Mouse (Mus musculus) heart, embryonic 12.5 days (tissue): ENCODE measurements at regions not wholly inside any gene's neighbourhood (a gene's known extent, or its start where the extent isn't known, plus 50 kb on each side); places are given as distances from the start of the nearest gene placed in this dataset.
"Not testable (repeated sequence)": the region's sequence is repeated elsewhere in the genome, so short reads cannot be mapped to it uniquely, and the experiment has no call there.

Experiments used
- ATAC-seq: fragments of 200-750 bp; cut with Nextera tagmentation; 2 replicates; pipeline ENCODE4 v1.8.0; 2017; ENCODE audit warnings: moderate TSS enrichment, moderate library complexity; ENCODE audit not compliant: insufficient number of reproducible peaks, low FRiP score
- H3K27ac ChIP-seq: fragments of 300-500 bp; sonication (generic); 2 replicates; pipeline ENCODE4 v1.5.1; 2016; ENCODE audit warnings: mild to moderate bottlenecking, moderate library complexity; ENCODE audit not compliant: poor library complexity, severe bottlenecking
- H3K27me3 ChIP-seq: fragments of 300-500 bp; sonication (generic); replicated peaks from 2 replicates; pipeline ENCODE4 v1.6.1; 2016; ENCODE audit warnings: mild to moderate bottlenecking, moderate library complexity
- H3K36me3 ChIP-seq: fragments of 300-500 bp; sonication (generic); 2 replicates; pipeline ENCODE4 v1.6.1; 2016; ENCODE audit warnings: mild to moderate bottlenecking, moderate library complexity
- H3K4me1 ChIP-seq: fragments of 300-500 bp; sonication (generic); replicated peaks from 2 replicates; pipeline ENCODE4 v1.6.1; 2016; ENCODE audit warnings: mild to moderate bottlenecking
- H3K4me2 ChIP-seq: fragments of 300-500 bp; sonication (generic); 2 replicates; pipeline ENCODE4 v1.6.1; 2016; ENCODE audit warnings: mild to moderate bottlenecking, moderate library complexity
- H3K4me3 ChIP-seq: fragments of 300-500 bp; sonication (generic); 2 replicates; pipeline ENCODE4 v1.5.1; 2016; ENCODE audit warnings: mild to moderate bottlenecking
- H3K9ac ChIP-seq: fragments of 300-500 bp; sonication (generic); 2 replicates; pipeline ENCODE4 v1.6.1; 2016; ENCODE audit warnings: mild to moderate bottlenecking, moderate library complexity
- H3K9me3 ChIP-seq: fragments of 300-500 bp; sonication (generic); replicated peaks from 2 replicates; pipeline ENCODE4 v1.6.1; 2016; ENCODE audit warnings: mild to moderate bottlenecking, moderate library complexity
- WGBS: fragments of 180-500 bp; shearing (Covaris S2); methylation state at CpG from one replicate; pipeline ENCODE4 v1.1.7; 2016; 5-methylcytosine and 5-hydroxymethylcytosine counted together

- no peak overlapping the region for H3K27ac ChIP-seq
- no peaks in the 10 kb centered on the region for H3K9me3 ChIP-seq
- H3K9ac ChIP-seq = no peak overlapping the region
- WGBS = 68% methylated on average over 4 of the region's 4 CpGs
- H3K4me1 ChIP-seq = peaks cover 12% of the 10 kb centered on the region; the same call in 1 of the 2 replicates
- no peaks in the 10 kb centered on the region for H3K27me3 ChIP-seq
- no peak overlapping the region for H3K4me3 ChIP-seq
- H3K4me2 ChIP-seq = no peak overlapping the region
- H3K36me3 ChIP-seq = no peaks in the 10 kb centered on the region
- no peak for ATAC-seq
Measured at GRCm38 (mm10) chr16:55580827-55581226, 257.9 kb downstream of the Nfkbiz start.

- 80% methylated on average over 5 of the region's 5 CpGs for WGBS
- no peak for ATAC-seq
Measured at GRCm38 (mm10) chr16:55578686-55579085, 260.0 kb downstream of the Nfkbiz start.

GRCm38 (mm10) chr16:55575609-55576283, 263.0 kb downstream of the Nfkbiz start:
- H3K4me3 ChIP-seq, ATAC-seq, H3K9me3 ChIP-seq, H3K27me3 ChIP-seq, H3K36me3 ChIP-seq, H3K4me1 ChIP-seq, H3K4me2 ChIP-seq, H3K27ac ChIP-seq, H3K9ac ChIP-seq: not testable (repeated sequence)
- 78% methylated on average over 2 of the region's 2 CpGs for WGBS

More at GRCm38 (mm10) chr16:55578686-55579085, 260.0 kb downstream of the Nfkbiz start:
- H3K9ac ChIP-seq = no peak overlapping the region
- no peaks in the 10 kb centered on the region for H3K9me3 ChIP-seq
- H3K4me3 ChIP-seq = no peak overlapping the region
- no peak overlapping the region for H3K4me2 ChIP-seq
- H3K27me3 ChIP-seq = no peaks in the 10 kb centered on the region
- no peaks in the 10 kb centered on the region for H3K36me3 ChIP-seq
- no peak overlapping the region for H3K27ac ChIP-seq
- peaks cover 12% of the 10 kb centered on the region; the same call in 1 of the 2 replicates for H3K4me1 ChIP-seq

GRCm38 (mm10) chr16:55571106-55571505, 267.6 kb downstream of the Nfkbiz start:
- Histone ChIP-seq H3K4me3 (no peak overlapping the region), H3K27ac (no peak overlapping the region), H3K4me1 (no peaks in the 10 kb centered on the region), H3K27me3 (no peaks in the 10 kb centered on the region), H3K9ac (no peak overlapping the region), H3K4me2 (no peak overlapping the region), H3K36me3 (no peaks in the 10 kb centered on the region), H3K9me3 (no peaks in the 10 kb centered on the region; the same call in 1 of the 2 replicates)
- 52% methylated on average over 7 of the region's 7 CpGs for WGBS
- ATAC-seq = no peak

GRCm38 (mm10) chr16:55570097-55570496, 268.6 kb downstream of the Nfkbiz start:
- H3K4me1 ChIP-seq = no peaks in the 10 kb centered on the region
- H3K4me2 ChIP-seq = no peak overlapping the region
- H3K9me3 ChIP-seq = no peaks in the 10 kb centered on the region; the same call in 1 of the 2 replicates
- H3K9ac ChIP-seq = no peak overlapping the region
- no peaks in the 10 kb centered on the region for H3K27me3 ChIP-seq
- H3K4me3 ChIP-seq = no peak overlapping the region
- H3K36me3 ChIP-seq = no peaks in the 10 kb centered on the region
- ATAC-seq = no peak
- WGBS = 74% methylated on average over 5 of the region's 5 CpGs
- H3K27ac ChIP-seq = no peak overlapping the region

- peak overlapping the region; percentile 42 for H3K27ac ChIP-seq
- H3K9me3 ChIP-seq = no peaks in the 10 kb centered on the region
- H3K4me2 ChIP-seq = 0 out of 2 replicates have a peak overlapping the region, but pooled peaks have one; percentile 5
- no peak overlapping the region for H3K9ac ChIP-seq
- peak; percentile 7; the same call in 1 of the 2 replicates for ATAC-seq
- H3K27me3 ChIP-seq = no peaks in the 10 kb centered on the region
- H3K4me1 ChIP-seq = peaks cover 11% of the 10 kb centered on the region
- H3K4me3 ChIP-seq = no peak overlapping the region
- H3K36me3 ChIP-seq = no peaks in the 10 kb centered on the region
- WGBS = 49% methylated on average over 10 of the region's 10 CpGs
Measured at GRCm38 (mm10) chr16:55555821-55556535, 258.2 kb upstream of the Zpld1 start.

GRCm38 (mm10) chr16:55555224-55555623, 257.4 kb upstream of the Zpld1 start:
- Histone ChIP-seq H3K9ac (no peak overlapping the region), H3K27ac (peak overlapping the region; percentile 42), H3K4me1 (peaks cover 13% of the 10 kb centered on the region), H3K36me3 (no peaks in the 10 kb centered on the region), H3K9me3 (no peaks in the 10 kb centered on the region), H3K27me3 (no peaks in the 10 kb centered on the region), H3K4me3 (no peak overlapping the region), H3K4me2 (0 out of 2 replicates have a peak overlapping the region, but pooled peaks have one; percentile 5)
- ATAC-seq = peak; percentile 86
- 20% methylated on average over 6 of the region's 6 CpGs for WGBS

GRCm38 (mm10) chr16:55553896-55554295, 256.1 kb upstream of the Zpld1 start:
- no peaks in the 10 kb centered on the region for H3K9me3 ChIP-seq
- WGBS = 63% methylated on average over 4 of the region's 4 CpGs
- H3K27me3 ChIP-seq = no peaks in the 10 kb centered on the region
- H3K27ac ChIP-seq = no peak overlapping the region
- no peak overlapping the region for H3K4me3 ChIP-seq
- H3K4me2 ChIP-seq = no peak overlapping the region
- peaks cover 13% of the 10 kb centered on the region for H3K4me1 ChIP-seq
- no peak overlapping the region for H3K9ac ChIP-seq
- ATAC-seq = no peak
- no peaks in the 10 kb centered on the region for H3K36me3 ChIP-seq

GRCm38 (mm10) chr16:55551348-55551747, 253.6 kb upstream of the Zpld1 start:
- ATAC-seq = no peak
- WGBS = 71% methylated on average over 1 of the region's 1 CpGs

GRCm38 (mm10) chr16:55550649-55551312, 253.0 kb upstream of the Zpld1 start:
- Histone ChIP-seq H3K36me3 (no peaks in the 10 kb centered on the region), H3K9ac (no peak overlapping the region), H3K4me3 (no peak overlapping the region), H3K27me3 (no peaks in the 10 kb centered on the region), H3K27ac (no peak overlapping the region; the same call in 1 of the 2 replicates), H3K9me3 (no peaks in the 10 kb centered on the region), H3K4me1 (peaks cover 9% of the 10 kb centered on the region), H3K4me2 (no peak overlapping the region)
- ATAC-seq = no peak
- 79% methylated on average over 4 of the region's 4 CpGs for WGBS

More at GRCm38 (mm10) chr16:55551348-55551747, 253.6 kb upstream of the Zpld1 start:
- H3K9ac ChIP-seq = no peak overlapping the region
- H3K4me2 ChIP-seq = no peak overlapping the region
- peaks cover 13% of the 10 kb centered on the region for H3K4me1 ChIP-seq
- no peaks in the 10 kb centered on the region for H3K9me3 ChIP-seq
- no peak overlapping the region for H3K27ac ChIP-seq
- no peaks in the 10 kb centered on the region for H3K27me3 ChIP-seq
- no peak overlapping the region for H3K4me3 ChIP-seq
- H3K36me3 ChIP-seq = no peaks in the 10 kb centered on the region

- Histone ChIP-seq H3K27ac (no peak overlapping the region), H3K9me3 (no peaks in the 10 kb centered on the region), H3K9ac (no peak overlapping the region), H3K36me3 (no peaks in the 10 kb centered on the region), H3K4me2 (no peak overlapping the region), H3K4me1 (0 out of 2 replicates have a peak, but pooled peaks cover 3% of the 10 kb centered on the region), H3K4me3 (no peak overlapping the region), H3K27me3 (no peaks in the 10 kb centered on the region)
- ATAC-seq = no peak
- 89% methylated on average over 2 of the region's 2 CpGs for WGBS
Measured at GRCm38 (mm10) chr16:55547095-55547494, 249.3 kb upstream of the Zpld1 start.
